Mouse (Mus musculus): ENCODE measurements at regions not wholly inside any gene's neighbourhood (a gene's known extent, or its start where the extent isn't known, plus 50 kb on each side); places are given as distances from the start of the nearest gene placed in this dataset.

DNA sequence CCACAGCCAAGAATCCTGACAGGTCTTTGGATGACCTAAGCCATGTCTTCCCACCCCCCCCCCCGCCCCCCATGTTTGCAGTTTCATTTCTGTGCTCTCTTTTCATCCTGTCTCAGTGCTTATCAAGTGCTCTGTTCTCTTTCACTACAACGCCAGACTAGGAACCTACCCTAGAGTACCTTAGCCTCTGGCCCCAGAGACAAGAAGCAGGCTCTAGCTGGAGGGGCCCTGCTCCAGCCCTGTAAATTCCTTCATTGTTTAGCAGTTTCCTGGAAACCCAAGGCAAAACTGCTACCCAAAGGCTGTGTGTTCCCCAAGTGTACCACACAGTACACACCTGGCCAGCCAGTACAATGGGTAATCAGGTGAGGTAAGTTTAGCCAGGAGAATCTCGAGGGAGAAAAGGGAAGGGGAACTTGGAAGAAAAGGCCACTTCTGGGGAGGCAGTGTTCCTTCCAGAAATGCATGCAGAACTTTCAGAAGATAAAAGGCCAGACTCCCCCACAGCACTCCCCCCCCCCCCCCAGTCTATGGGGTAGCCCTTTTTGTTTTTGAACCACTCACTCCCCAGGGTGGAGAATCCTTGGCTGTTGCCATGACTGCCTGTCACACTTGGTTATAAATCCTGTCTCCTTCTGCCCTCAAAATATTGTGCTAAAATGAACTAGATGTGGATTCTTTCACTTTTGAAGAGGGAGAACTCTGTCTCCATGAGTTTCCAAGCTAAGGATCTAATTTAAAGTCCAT lies 419.1 kb downstream of the Efnb2 start:
- no peak for ATAC-seq
- Histone ChIP-seq H3K4me1 (replicated peaks; ENCODE audit: control insufficient read depth, insufficient read depth, low read length) (peaks cover 8% of the 10 kb centered on the region), H3K4me2 (ENCODE audit: low read length) (no peak overlapping the region), H3K4me3 (replicated peaks; ENCODE audit: low read length) (no peak overlapping the region), H3K9me3 (ENCODE audit: control insufficient read depth, low read length) (no peaks in the 10 kb centered on the region), H3K9ac (replicated peaks; ENCODE audit: low read depth, low read length) (no peak overlapping the region), H3K27ac (ENCODE audit: low read length) (no peak overlapping the region), H3K36me3 (ENCODE audit: control insufficient read depth, insufficient read depth) (no peaks in the 10 kb centered on the region), H3K27me3 (replicated peaks; ENCODE audit: control insufficient read depth, insufficient read depth, low read length) (no peaks in the 10 kb centered on the region)
- 19% methylated on average over 3 of the region's 3 CpGs for WGBS

- Histone ChIP-seq H3K27ac (ENCODE audit: low read length) (no peak overlapping the region), H3K4me2 (ENCODE audit: low read length) (no peak overlapping the region), H3K36me3 (ENCODE audit: control insufficient read depth, insufficient read depth) (no peaks in the 10 kb centered on the region), H3K27me3 (replicated peaks; ENCODE audit: control insufficient read depth, insufficient read depth, low read length) (no peaks in the 10 kb centered on the region), H3K9me3 (ENCODE audit: control insufficient read depth, low read length) (no peaks in the 10 kb centered on the region), H3K4me1 (replicated peaks; ENCODE audit: control insufficient read depth, insufficient read depth, low read length) (peaks cover 8% of the 10 kb centered on the region), H3K9ac (replicated peaks; ENCODE audit: low read depth, low read length) (no peak overlapping the region), H3K4me3 (replicated peaks; ENCODE audit: low read length) (no peak overlapping the region)
- no peak for ATAC-seq
- 61% methylated on average over 9 of the region's 9 CpGs for WGBS
Observed at GRCm38 (mm10) chr8:8241051-8241688, 419.9 kb downstream of the Efnb2 start.

DNA sequence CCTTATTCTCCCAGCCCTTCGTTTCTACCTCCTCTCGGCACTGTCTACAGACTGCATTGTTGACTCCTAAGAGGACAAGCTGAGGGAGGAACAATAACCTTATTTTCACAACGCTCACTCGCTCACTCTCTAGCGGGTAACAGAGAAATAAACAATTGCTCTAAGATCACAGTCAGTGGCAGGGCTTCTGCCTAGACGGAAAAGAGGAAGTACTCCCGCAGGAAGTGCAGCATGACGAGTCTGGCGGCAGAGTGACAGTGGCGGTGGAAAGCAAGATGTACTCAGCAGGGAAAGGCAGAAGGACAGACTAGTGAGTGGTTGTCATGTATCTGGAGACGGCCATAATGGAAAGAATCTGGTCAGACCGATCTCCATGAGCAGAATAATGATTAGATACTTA lies 421.6 kb downstream of the Efnb2 start:
- Histone ChIP-seq H3K36me3 (ENCODE audit: control insufficient read depth, insufficient read depth) (no peaks in the 10 kb centered on the region), H3K9me3 (ENCODE audit: control insufficient read depth, low read length) (no peaks in the 10 kb centered on the region), H3K27ac (ENCODE audit: low read length) (no peak overlapping the region), H3K4me2 (ENCODE audit: low read length) (no peak overlapping the region), H3K4me3 (replicated peaks; ENCODE audit: low read length) (no peak overlapping the region), H3K4me1 (replicated peaks; ENCODE audit: control insufficient read depth, insufficient read depth, low read length) (peaks cover 8% of the 10 kb centered on the region), H3K9ac (replicated peaks; ENCODE audit: low read depth, low read length) (no peak overlapping the region), H3K27me3 (replicated peaks; ENCODE audit: control insufficient read depth, insufficient read depth, low read length) (no peaks in the 10 kb centered on the region)
- WGBS, result 74% methylated on average over 12 of the region's 12 CpGs
- ATAC-seq, result no peak

DNA sequence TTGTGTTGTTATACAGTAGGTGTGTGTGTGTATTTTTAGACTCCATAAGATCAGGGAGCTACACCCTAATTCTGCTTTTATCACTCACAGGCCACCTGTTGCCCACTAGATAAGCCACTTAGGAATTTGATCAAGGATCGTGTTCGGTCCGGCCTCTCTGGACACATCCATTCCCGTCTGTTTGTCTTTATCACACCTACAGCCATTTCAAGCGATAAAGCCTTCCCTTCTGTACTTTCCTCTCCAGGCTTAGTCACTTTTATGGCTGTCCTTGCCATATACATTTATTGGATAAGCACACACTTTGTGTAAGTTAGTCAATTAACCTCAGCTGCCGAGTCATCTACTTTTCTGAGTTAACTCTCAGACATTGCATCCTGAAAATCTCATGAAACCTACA lies 423.0 kb downstream of the Efnb2 start:
- Histone ChIP-seq H3K4me2 (ENCODE audit: low read length) (no peak overlapping the region), H3K4me3 (replicated peaks; ENCODE audit: low read length) (no peak overlapping the region), H3K27me3 (replicated peaks; ENCODE audit: control insufficient read depth, insufficient read depth, low read length) (no peaks in the 10 kb centered on the region), H3K36me3 (ENCODE audit: control insufficient read depth, insufficient read depth) (no peaks in the 10 kb centered on the region), H3K9ac (replicated peaks; ENCODE audit: low read depth, low read length) (no peak overlapping the region), H3K4me1 (replicated peaks; ENCODE audit: control insufficient read depth, insufficient read depth, low read length) (peaks cover 11% of the 10 kb centered on the region), H3K27ac (ENCODE audit: low read length) (no peak overlapping the region), H3K9me3 (ENCODE audit: control insufficient read depth, low read length) (no peaks in the 10 kb centered on the region)
- WGBS, result 94% methylated on average over 6 of the region's 6 CpGs
- ATAC-seq, result no peak

DNA sequence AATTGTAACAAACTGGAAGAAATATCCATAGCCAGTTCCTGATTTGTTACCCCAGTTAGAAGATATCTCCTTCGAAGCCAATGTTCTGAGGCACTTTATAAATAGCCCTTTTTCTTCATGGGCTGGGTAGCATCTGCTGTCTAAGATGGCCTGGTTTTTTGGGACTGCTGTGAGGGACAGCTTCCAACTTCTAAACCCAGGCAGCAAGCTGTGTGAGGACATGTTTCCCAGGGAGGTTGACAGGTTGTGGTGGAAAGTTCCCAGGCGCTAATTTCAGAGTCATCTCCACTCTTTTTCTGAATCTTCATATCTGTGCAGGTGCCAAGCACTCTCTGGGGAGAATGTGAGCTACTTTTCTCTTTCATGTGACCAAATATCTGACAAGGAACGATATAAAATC lies 427.4 kb downstream of the Efnb2 start:
- 79% methylated on average over 3 of the region's 3 CpGs for WGBS
- H3K36me3 ChIP-seq (ENCODE audit: control insufficient read depth, insufficient read depth), result no peaks in the 10 kb centered on the region
- peaks cover 24% of the 10 kb centered on the region for H3K4me1 ChIP-seq (replicated peaks; ENCODE audit: control insufficient read depth, insufficient read depth, low read length)
- no peak overlapping the region for H3K27ac ChIP-seq (ENCODE audit: low read length)
- no peaks in the 10 kb centered on the region for H3K9me3 ChIP-seq (ENCODE audit: control insufficient read depth, low read length)
- no peak overlapping the region for H3K4me3 ChIP-seq (replicated peaks; ENCODE audit: low read length)
- no peak overlapping the region for H3K9ac ChIP-seq (replicated peaks; ENCODE audit: low read depth, low read length)
- H3K4me2 ChIP-seq (ENCODE audit: low read length), result no peak overlapping the region
- H3K27me3 ChIP-seq (replicated peaks; ENCODE audit: control insufficient read depth, insufficient read depth, low read length), result no peaks in the 10 kb centered on the region
- no peak for ATAC-seq

DNA sequence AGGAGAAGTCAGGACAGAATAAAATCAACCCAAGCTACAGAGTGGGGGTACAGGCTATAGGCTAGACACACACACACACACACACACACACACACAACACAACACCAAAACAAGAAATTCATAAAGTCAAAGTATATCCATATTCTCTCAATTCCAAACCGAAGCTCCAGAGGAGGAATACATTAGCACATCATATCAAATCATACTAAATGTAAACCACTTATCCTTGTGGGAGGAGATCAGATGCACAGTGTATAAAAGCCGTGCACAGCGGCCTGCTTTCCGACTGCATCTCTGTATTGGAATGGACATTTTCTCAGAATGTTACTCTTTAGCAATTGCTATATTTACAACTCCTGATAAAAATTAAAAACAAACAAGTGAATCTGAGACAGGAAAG lies 427.9 kb downstream of the Efnb2 start:
- 80% methylated on average over 4 of the region's 4 CpGs for WGBS
- Histone ChIP-seq H3K4me2 (ENCODE audit: low read length) (no peak overlapping the region), H3K27me3 (replicated peaks; ENCODE audit: control insufficient read depth, insufficient read depth, low read length) (no peaks in the 10 kb centered on the region), H3K27ac (ENCODE audit: low read length) (no peak overlapping the region), H3K9me3 (ENCODE audit: control insufficient read depth, low read length) (no peaks in the 10 kb centered on the region), H3K4me1 (replicated peaks; ENCODE audit: control insufficient read depth, insufficient read depth, low read length) (peaks cover 24% of the 10 kb centered on the region), H3K36me3 (ENCODE audit: control insufficient read depth, insufficient read depth) (no peaks in the 10 kb centered on the region), H3K9ac (replicated peaks; ENCODE audit: low read depth, low read length) (no peak overlapping the region), H3K4me3 (replicated peaks; ENCODE audit: low read length) (no peak overlapping the region)
- no peak for ATAC-seq

GRCm38 (mm10) chr8:8231996-8232632 lies 428.9 kb downstream of the Efnb2 start:
- peak overlapping the region; percentile 65 for H3K27ac ChIP-seq (ENCODE audit: low read length)
- no peaks in the 10 kb centered on the region for H3K27me3 ChIP-seq (replicated peaks; ENCODE audit: control insufficient read depth, insufficient read depth, low read length)
- no peak overlapping the region for H3K4me3 ChIP-seq (replicated peaks; ENCODE audit: low read length)
- H3K9me3 ChIP-seq (ENCODE audit: control insufficient read depth, low read length), result no peaks in the 10 kb centered on the region
- ATAC-seq, result peak; percentile 65
- 35% methylated on average over 13 of the region's 13 CpGs for WGBS
- no peaks in the 10 kb centered on the region for H3K36me3 ChIP-seq (ENCODE audit: control insufficient read depth, insufficient read depth)
- H3K9ac ChIP-seq (replicated peaks; ENCODE audit: low read depth, low read length), result no peak overlapping the region
- peak overlapping the region; percentile 16 for H3K4me2 ChIP-seq (ENCODE audit: low read length)
- peaks cover 24% of the 10 kb centered on the region for H3K4me1 ChIP-seq (replicated peaks; ENCODE audit: control insufficient read depth, insufficient read depth, low read length)

DNA sequence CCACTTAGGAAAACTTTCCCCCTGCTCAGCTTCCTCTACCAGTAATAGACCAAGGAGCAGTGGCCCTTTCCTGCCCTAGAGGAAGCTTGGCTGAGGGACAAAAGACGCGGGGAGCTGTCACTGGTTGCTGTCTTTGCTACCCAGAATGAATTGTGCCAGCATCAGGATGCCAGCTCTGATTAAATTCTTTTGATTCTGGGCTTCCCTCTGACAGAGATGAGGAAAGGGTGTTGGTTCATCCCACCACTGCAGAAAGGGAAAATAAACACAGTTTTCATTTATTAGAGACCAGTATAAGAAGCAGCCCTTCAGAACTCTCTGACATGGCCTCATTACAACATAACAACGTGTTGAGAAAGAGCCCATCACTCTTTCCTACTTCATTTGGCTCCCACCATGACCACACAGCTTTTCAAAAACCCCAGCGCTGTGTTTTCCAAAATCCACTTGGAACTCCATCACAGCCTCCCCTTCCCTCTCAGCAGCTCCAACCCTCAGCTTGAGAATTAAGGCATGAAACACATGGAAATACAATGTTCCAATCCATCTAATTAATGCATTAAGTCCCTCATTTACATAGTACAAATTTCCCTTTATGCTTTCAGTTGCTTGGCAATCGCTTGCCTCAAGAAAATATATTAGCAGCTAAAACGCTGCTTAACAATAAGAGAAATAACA lies 429.6 kb downstream of the Efnb2 start:
- H3K36me3 ChIP-seq (ENCODE audit: control insufficient read depth, insufficient read depth), result no peaks in the 10 kb centered on the region
- H3K4me1 ChIP-seq (replicated peaks; ENCODE audit: control insufficient read depth, insufficient read depth, low read length), result peaks cover 24% of the 10 kb centered on the region
- H3K9ac ChIP-seq (replicated peaks; ENCODE audit: low read depth, low read length), result no peak overlapping the region
- ATAC-seq, result peak; percentile 95
- no peaks in the 10 kb centered on the region for H3K27me3 ChIP-seq (replicated peaks; ENCODE audit: control insufficient read depth, insufficient read depth, low read length)
- WGBS, result 16% methylated on average over 6 of the region's 6 CpGs
- no peaks in the 10 kb centered on the region for H3K9me3 ChIP-seq (ENCODE audit: control insufficient read depth, low read length)
- H3K4me3 ChIP-seq (replicated peaks; ENCODE audit: low read length), result no peak overlapping the region
- H3K4me2 ChIP-seq (ENCODE audit: low read length), result peak overlapping the region; percentile 16
- peak overlapping the region; percentile 65 for H3K27ac ChIP-seq (ENCODE audit: low read length)

DNA sequence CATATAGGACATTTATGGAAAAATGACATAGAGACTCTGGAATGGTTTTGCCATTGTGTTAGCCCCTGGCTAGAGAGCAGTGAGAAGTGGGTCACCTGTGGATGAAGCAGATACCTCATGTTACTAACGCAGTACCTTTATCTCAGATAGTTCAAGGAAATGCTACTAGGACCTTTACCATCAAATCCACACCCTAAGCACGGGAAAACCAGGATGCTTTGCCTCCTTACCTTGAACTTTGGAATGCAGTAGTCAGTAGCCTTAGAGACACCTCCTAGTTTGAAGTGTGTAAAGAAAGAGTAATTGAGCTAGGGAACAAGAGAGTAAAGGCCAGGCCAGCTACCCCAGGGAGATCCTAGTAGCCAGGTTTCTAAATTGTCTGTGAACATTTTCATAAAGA lies 435.0 kb downstream of the Efnb2 start:
- Histone ChIP-seq H3K4me3 (replicated peaks; ENCODE audit: low read length) (no peak overlapping the region), H3K36me3 (ENCODE audit: control insufficient read depth, insufficient read depth) (no peaks in the 10 kb centered on the region), H3K27me3 (replicated peaks; ENCODE audit: control insufficient read depth, insufficient read depth, low read length) (no peaks in the 10 kb centered on the region), H3K9me3 (ENCODE audit: control insufficient read depth, low read length) (no peaks in the 10 kb centered on the region), H3K4me1 (replicated peaks; ENCODE audit: control insufficient read depth, insufficient read depth, low read length) (peaks cover 6% of the 10 kb centered on the region), H3K27ac (ENCODE audit: low read length) (no peak overlapping the region), H3K4me2 (ENCODE audit: low read length) (no peak overlapping the region), H3K9ac (replicated peaks; ENCODE audit: low read depth, low read length) (no peak overlapping the region)
- 87% methylated on average over 2 of the region's 2 CpGs for WGBS
- no peak for ATAC-seq

Measured in forebrain, embryonic 16.5 days (tissue).